Mouse (Mus musculus) kidney, adult 10 weeks (tissue): ENCODE data around the gene Gmfb. TPM values are rescaled to one million over a fixed set of nuclear protein-coding genes. Genes with fewer than 3 reads are reported as not detected.

ENCODE experiments used
- polyA plus RNA-seq: library from polyadenylated mRNA; stranded (reverse); fragments of 350-450 nt; fragmentation: Illumina TruSeq; extraction: RNeasy Lipid Tissue Mini Kit (QIAGEN cat#74804); gene quantifications from one replicate; pipeline ENCODE4 v1.2.3, GENCODE M21; 2014; ENCODE audit warnings: low read depth, low replicate concordance

Gmfb gene
- polyA plus RNA-seq = 267 TPM

GRCm38 (mm10) chr14:46821873-46822716 is at the start of gene Gmfb:
Gene Gmfb (minus strand): TSS chr14:46822242.

GRCm38 (mm10) chr14:46831837-46832333 is 9.8 kb upstream of the Gmfb start, which contains the start of gene Cgrrf1:
Gene Cgrrf1 (plus strand): TSS chr14:46832125.

GRCm38 (mm10) chr14:46787787-46788504 is 34.1 kb downstream of the Gmfb start, which contains the start of gene Cnih1:
Gene Cnih1 (minus strand): TSS chr14:46788411.

GRCm38 (mm10) chr14:46760355-46761029 is 61.5 kb downstream of the Gmfb start, which contains the start of gene Cdkn3:
Gene Cdkn3 (plus strand): TSS chr14:46760541.

Other genes with a start within 250 kb of the Gmfb start
- gene Cdkn3, start 61.7 kb downstream of the Gmfb start, polyA plus RNA-seq = not detected
- gene Cnih1, start 33.8 kb downstream of the Gmfb start, polyA plus RNA-seq = 251 TPM
- gene Cgrrf1, start 9.9 kb upstream of the Gmfb start, polyA plus RNA-seq = 59.6 TPM
- 4.1 TPM for gene Samd4, start 60.6 kb upstream of the Gmfb start, polyA plus RNA-seq